Mouse (Mus musculus) hindbrain, embryonic 16.5 days (tissue): ENCODE measurements at regions not wholly inside any gene's neighbourhood (a gene's known extent, or its start where the extent isn't known, plus 50 kb on each side); places are given as distances from the start of the nearest gene placed in this dataset.

Experiments
- ATAC-seq: fragments of 200-750 bp; cut with Nextera tagmentation; 2 replicates; pipeline ENCODE4 v1.8.0; 2017; ENCODE audit warnings: moderate TSS enrichment, moderate library complexity
- H3K27ac ChIP-seq: fragments of 300-500 bp; sonication (generic); 2 replicates; pipeline ENCODE4 v1.5.1; 2014; ENCODE audit warnings: low read depth, mild to moderate bottlenecking, control low read depth, low read length, moderate library complexity
- H3K27me3 ChIP-seq: fragments of 300-500 bp; sonication (generic); replicated peaks from 2 replicates; pipeline ENCODE4 v1.6.1; 2014; ENCODE audit warnings: low read length; ENCODE audit not compliant: control insufficient read depth, insufficient read depth
- H3K36me3 ChIP-seq: fragments of 300-500 bp; sonication (generic); 2 replicates; pipeline ENCODE4 v1.6.1; 2014; ENCODE audit warnings: mild to moderate bottlenecking, low read length, moderate library complexity, mixed read lengths; ENCODE audit not compliant: control insufficient read depth, insufficient read depth
- H3K4me1 ChIP-seq: fragments of 300-500 bp; sonication (generic); 2 replicates; pipeline ENCODE4 v1.6.1; 2014; ENCODE audit warnings: low read depth, low read length; ENCODE audit not compliant: control insufficient read depth, insufficient read depth
- H3K4me2 ChIP-seq: fragments of 300-500 bp; sonication (generic); 2 replicates; pipeline ENCODE4 v1.6.1; 2014; ENCODE audit warnings: mild to moderate bottlenecking, low read length, control low read depth, moderate library complexity
- H3K4me3 ChIP-seq: fragments of 300-500 bp; sonication (generic); 2 replicates; pipeline ENCODE4 v1.5.1; 2014; ENCODE audit warnings: mild to moderate bottlenecking, low read length, control low read depth, moderate library complexity
- H3K9ac ChIP-seq: fragments of 300-500 bp; sonication (generic); 2 replicates; pipeline ENCODE4 v1.6.1; 2014; ENCODE audit warnings: low read depth, mild to moderate bottlenecking, control low read depth, low read length, moderate library complexity
- H3K9me3 ChIP-seq: fragments of 300-500 bp; sonication (generic); 2 replicates; pipeline ENCODE4 v1.6.1; 2014; ENCODE audit warnings: mild to moderate bottlenecking, low read length, moderate library complexity; ENCODE audit not compliant: control insufficient read depth
- WGBS: fragments of 180-500 bp; shearing (Covaris S2); extraction: QIAGEN DNeasy Blood & Tissue Kit; methylation state at CpG from one replicate; pipeline ENCODE4 v1.1.7; 2014; 5-methylcytosine and 5-hydroxymethylcytosine counted together

DNA sequence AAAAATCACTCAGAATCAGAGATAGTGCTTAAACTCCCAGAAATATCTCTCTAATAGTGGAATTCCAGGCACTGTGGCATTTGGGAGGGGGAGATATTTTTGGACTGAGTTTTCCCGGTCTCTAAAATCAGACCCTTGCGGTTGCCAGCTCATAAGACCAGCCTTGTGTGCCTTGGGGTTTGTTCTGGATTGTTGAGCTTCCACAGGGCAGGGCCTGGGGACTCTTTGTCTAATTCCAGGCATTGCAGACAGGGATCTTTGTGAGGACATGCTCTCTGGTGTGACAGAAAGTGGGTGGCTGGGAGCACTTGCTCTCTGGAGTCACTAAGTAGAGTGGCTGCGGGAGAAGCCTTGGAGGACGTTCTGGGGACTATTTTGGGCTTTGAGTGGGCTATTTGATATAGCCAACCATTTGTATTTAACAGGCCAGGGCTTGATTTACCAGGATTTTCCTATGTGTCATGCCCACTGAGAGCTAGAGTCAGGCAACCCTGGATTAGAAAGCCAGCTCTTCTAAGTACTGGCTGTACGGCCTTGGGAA lies 138.7 kb downstream of the Foxo1 start:
- Histone ChIP-seq H3K36me3 (no peaks in the 10 kb centered on the region), H3K4me1 (peaks cover under 1% of the 10 kb centered on the region; the same call in 1 of the 2 replicates), H3K4me2 (no peak overlapping the region), H3K27me3 (no peaks in the 10 kb centered on the region; the same call in 1 of the 2 replicates), H3K27ac (no peak overlapping the region), H3K9ac (no peak overlapping the region), H3K4me3 (no peak overlapping the region), H3K9me3 (peaks cover 3% of the 10 kb centered on the region; the same call in 1 of the 2 replicates)
- WGBS = 69% methylated on average over 5 of the region's 5 CpGs
- no peak for ATAC-seq

DNA sequence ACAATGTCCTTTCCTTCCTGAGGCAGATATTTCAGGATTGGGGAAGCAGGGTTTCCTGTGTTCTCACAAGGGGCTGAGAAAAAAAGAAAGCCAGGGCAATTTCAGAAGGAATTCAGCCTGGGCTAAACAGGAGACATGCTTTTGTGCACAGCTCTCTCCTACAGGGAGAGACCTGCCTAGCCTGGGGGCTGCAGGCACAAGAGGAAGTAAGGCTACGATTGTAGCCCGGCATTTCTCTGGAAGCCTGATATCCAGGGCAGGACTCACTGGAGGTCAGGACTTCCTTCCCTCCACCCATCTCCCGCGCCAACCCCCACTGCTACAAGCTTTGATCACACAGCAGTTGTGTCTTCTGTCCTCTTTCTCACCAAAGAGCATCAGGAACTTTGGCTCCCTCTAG lies 136.5 kb downstream of the Foxo1 start:
- H3K9ac ChIP-seq = no peak overlapping the region
- H3K4me3 ChIP-seq = no peak overlapping the region
- no peak for ATAC-seq
- H3K9me3 ChIP-seq = peaks cover 3% of the 10 kb centered on the region; the same call in 1 of the 2 replicates
- H3K27ac ChIP-seq = peak overlapping the region; percentile 30; the same call in 1 of the 2 replicates
- no peaks in the 10 kb centered on the region for H3K36me3 ChIP-seq
- peaks cover 12% of the 10 kb centered on the region for H3K4me1 ChIP-seq
- no peaks in the 10 kb centered on the region; the same call in 1 of the 2 replicates for H3K27me3 ChIP-seq
- WGBS = 52% methylated on average over 4 of the region's 4 CpGs
- H3K4me2 ChIP-seq = no peak overlapping the region

GRCm38 (mm10) chr3:52403032-52403431 lies 134.9 kb downstream of the Foxo1 start:
- no peaks in the 10 kb centered on the region; the same call in 1 of the 2 replicates for H3K27me3 ChIP-seq
- no peak overlapping the region for H3K9ac ChIP-seq
- H3K9me3 ChIP-seq = peaks cover 3% of the 10 kb centered on the region; the same call in 1 of the 2 replicates
- no peak overlapping the region for H3K27ac ChIP-seq
- H3K4me2 ChIP-seq = no peak overlapping the region
- no peak for ATAC-seq
- no peaks in the 10 kb centered on the region for H3K36me3 ChIP-seq
- 97% methylated on average over 4 of the region's 4 CpGs for WGBS
- H3K4me3 ChIP-seq = no peak overlapping the region
- H3K4me1 ChIP-seq = peaks cover 12% of the 10 kb centered on the region
